Mouse (Mus musculus): ENCODE results near the gene Mvp.

GRCm38 (mm10) chr7:127024755-127025555, 10.5 kb upstream of the Mvp start:
- TF ChIP-seq GATA1 (IDR thresholded peaks at IDR 0.05; ENCODE audit: low read length) (no peak), TAL1 (IDR thresholded peaks at IDR 0.05; ENCODE audit: low read length) (no peak)

Data from erythroblast, embryonic 14.5 days (primary cell).